Mouse (Mus musculus): Measurements from ENCODE around the gene Maz.

Gene Maz

GRCm38 (mm10) chr7:127026984-127027726, at the start of gene Maz:
Gene Maz (minus strand): TSS chr7:127027037.
- in situ Hi-C loops (cut with MboI; ENCODE audit: unreplicated experiment in 2 of 2), result loop anchor here in 1 of 2 experiments (10.0 kb wide), 1 partner anchor 198 kb away; no protein-coding TSS in a partner anchor

- in situ Hi-C loops (cut with MboI; ENCODE audit: unreplicated experiment in 2 of 2), result no loop called here
Observed at GRCm38 (mm10) chr7:127076188-127076587, 49.4 kb upstream of the Maz start.

DNA sequence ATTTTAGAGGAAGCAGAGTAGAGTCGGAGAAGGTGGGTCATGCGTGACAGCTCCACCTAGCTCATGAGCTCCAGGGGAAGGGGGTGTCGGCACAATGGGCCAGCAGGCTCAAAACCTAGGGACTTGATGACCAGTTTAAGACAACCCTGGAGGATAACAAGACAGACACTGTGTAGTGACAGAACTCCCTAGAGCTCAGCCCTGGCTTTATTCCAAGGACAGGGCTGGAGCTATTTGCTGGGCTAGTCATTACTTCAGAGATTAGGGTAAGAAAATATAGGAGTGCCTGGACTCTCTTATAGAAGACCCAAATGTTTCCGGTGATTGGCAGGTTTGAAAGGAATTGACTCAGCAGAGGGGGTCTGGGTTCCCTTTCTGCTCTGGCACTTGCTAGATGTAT, 46.4 kb upstream of the Maz start:
- in situ Hi-C loops (cut with MboI; ENCODE audit: unreplicated experiment in 2 of 2), result no loop called here

DNA sequence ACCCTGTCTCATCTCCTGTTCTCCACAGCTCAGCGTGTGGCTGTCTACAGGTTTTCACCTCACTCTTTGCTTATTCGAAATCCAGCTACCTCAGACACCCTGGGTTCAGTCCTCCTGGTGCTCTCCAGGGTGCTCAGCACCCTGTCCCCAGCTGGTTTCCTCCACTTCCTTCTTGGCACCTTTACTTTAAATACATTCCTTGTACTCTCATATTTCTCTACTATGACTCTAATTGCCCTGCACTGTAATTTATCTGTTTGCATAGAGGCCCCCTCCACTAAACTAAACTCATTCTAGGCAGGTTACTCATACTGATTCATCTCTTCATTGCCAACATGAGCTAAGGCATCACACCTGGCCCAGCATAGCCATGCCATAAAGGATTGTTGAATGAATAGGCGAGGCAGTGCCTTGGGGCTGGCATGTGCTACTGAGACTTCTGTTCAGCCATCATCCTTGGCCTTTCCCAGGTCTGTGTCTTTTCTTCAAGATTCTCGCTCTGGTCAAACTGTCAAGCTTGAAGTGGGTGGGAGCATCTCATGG, 44.1 kb upstream of the Maz start:
- in situ Hi-C loops (cut with MboI; ENCODE audit: unreplicated experiment in 2 of 2), result no loop called here

- in situ Hi-C loops (cut with MboI; ENCODE audit: unreplicated experiment in 2 of 2), result loop anchor here (5.0 kb wide), 1 partner anchor 36 kb away; no protein-coding TSS in a partner anchor
Observed at GRCm38 (mm10) chr7:127066317-127066716, 39.5 kb upstream of the Maz start.

GRCm38 (mm10) chr7:127065538-127065937, 38.7 kb upstream of the Maz start:
- in situ Hi-C loops (cut with MboI; ENCODE audit: unreplicated experiment in 2 of 2), result loop anchor here (5.0 kb wide), 1 partner anchor 37 kb away; no protein-coding TSS in a partner anchor

- in situ Hi-C loops (cut with MboI; ENCODE audit: unreplicated experiment in 2 of 2), result no loop called here
Observed at GRCm38 (mm10) chr7:127055026-127055585, 28.3 kb upstream of the Maz start.

- in situ Hi-C loops (cut with MboI; ENCODE audit: unreplicated experiment in 2 of 2), result no loop called here
Observed at GRCm38 (mm10) chr7:127041851-127042672, 15.2 kb upstream of the Maz start, which contains the start of gene Kif22. Gene Kif22 (minus strand): TSS chr7:127042471.

- in situ Hi-C loops (cut with MboI; ENCODE audit: unreplicated experiment in 2 of 2), result no loop called here
Observed at GRCm38 (mm10) chr7:127031244-127031643, 4.4 kb upstream of the Maz start.

- in situ Hi-C loops (cut with MboI; ENCODE audit: unreplicated experiment in 2 of 2), result no loop called here
Observed at GRCm38 (mm10) chr7:127030172-127030571, 3.3 kb upstream of the Maz start.

DNA sequence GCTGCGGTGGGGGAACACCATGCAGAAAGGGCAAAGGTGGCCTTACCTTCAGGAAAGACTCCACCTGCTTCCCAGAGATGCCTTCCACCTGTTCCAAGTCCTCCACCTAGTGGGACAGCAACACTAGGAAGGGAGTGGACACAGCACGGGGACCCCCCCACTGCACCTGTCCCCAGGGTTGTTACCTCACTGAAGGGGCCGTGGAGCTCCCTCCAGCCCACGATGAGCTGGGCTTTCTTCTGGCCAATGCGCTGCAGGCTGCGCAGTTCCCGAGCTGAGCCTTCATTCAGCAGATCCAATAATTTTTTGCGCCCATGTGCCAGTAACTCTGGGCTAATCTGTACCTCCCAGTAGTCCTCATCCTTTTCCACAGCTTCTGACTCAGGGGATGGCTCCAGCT, 1.0 kb upstream of the Maz start:
- in situ Hi-C loops (cut with MboI; ENCODE audit: unreplicated experiment in 2 of 2), result loop anchor here in 1 of 2 experiments (10.0 kb wide), 1 partner anchor 197 kb away; no protein-coding TSS in a partner anchor

DNA sequence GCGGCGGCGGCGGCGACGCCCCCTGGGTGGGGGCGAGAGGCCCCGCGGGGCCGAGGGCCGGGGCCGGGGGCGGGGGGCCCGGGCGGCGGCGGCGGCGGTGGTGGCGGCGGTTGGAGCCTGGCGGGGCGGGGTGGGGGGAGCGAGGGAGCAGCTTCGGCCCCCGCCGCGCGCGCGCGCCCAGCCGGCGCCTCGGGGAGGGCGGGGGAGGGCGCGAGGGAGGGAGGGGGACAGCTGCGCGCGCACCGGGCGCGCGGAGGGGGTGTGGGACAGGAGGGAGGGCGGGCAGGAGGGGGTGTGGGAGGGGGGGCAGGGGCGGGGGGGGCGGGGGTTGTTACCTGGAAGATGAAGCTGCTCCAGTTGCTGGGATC, 237 bp downstream of the Maz start:
- in situ Hi-C loops (cut with MboI; ENCODE audit: unreplicated experiment in 2 of 2), result loop anchor here in 1 of 2 experiments (10.0 kb wide), 1 partner anchor 198 kb away; no protein-coding TSS in a partner anchor

DNA sequence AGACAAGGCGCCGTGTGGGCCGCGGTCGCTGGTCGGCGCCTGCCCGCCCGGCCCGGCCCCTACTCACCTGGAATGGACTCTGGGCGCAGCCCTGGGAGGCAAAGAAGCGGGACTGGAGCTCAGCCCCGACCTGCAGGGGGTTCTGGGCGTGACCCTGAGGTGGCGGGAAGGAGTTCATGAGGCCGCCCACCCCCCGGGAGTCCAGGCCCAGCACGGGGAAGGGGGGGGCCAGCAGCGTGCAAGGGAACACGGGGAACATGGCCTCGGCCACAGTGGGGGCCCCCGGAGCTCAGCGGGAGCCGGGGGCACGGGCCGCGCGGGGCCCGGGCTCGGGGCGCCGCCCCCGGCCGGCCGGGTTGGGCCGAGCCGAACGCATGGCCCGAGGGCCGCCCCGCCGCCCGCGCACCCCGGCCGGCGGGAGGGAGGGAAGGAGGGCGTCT, 656 bp downstream of the Maz start:
- in situ Hi-C loops (cut with MboI; ENCODE audit: unreplicated experiment in 2 of 2), result loop anchor here in 1 of 2 experiments (10.0 kb wide), 1 partner anchor 199 kb away; no protein-coding TSS in a partner anchor

DNA sequence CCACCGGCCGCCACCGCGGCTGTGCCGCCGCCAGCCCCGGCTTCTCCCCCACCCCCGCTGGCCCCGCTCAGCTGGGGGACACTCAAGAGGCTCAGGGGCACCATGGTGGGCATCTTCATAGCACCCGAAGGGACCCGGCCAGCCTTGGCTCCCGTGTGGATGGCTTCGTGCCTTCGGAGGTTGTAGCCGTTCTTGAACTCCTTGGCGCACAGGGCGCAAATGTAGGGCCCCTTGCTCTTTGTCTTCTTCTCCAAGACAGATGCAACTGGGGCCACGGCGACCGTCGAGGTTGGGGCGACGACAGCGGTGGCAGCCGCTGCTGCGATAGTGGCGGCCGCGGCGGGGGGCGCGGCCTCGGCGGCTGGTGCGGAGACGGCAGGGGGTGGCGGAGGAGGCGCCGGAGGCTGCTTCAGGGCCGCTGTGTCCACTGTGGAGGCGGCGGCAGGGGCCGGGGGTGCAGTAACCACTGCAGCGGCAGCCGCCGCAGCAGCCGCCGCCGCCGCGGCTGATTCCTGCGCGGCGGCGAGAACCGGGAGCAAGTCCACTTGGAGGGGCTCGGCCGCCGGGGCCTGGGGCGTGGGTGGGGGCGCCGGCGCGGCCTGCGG, 1.2 kb downstream of the Maz start:
- in situ Hi-C loops (cut with MboI; ENCODE audit: unreplicated experiment in 2 of 2), result loop anchor here in 1 of 2 experiments (10.0 kb wide), 1 partner anchor 199 kb away; no protein-coding TSS in a partner anchor

- in situ Hi-C loops (cut with MboI; ENCODE audit: unreplicated experiment in 2 of 2), result loop anchor here (5.0 to 10.0 kb wide), 2 partner anchors 72 to 200 kb away; no protein-coding TSS in a partner anchor
Observed at GRCm38 (mm10) chr7:127024755-127025555, 1.9 kb downstream of the Maz start.

- in situ Hi-C loops (cut with MboI; ENCODE audit: unreplicated experiment in 2 of 2), result loop anchor here (5.0 to 10.0 kb wide), 2 partner anchors 73 to 201 kb away; no protein-coding TSS in a partner anchor
Observed at GRCm38 (mm10) chr7:127023896-127024690, 2.7 kb downstream of the Maz start.

- in situ Hi-C loops (cut with MboI; ENCODE audit: unreplicated experiment in 2 of 2), result loop anchor here (5.0 to 10.0 kb wide), 2 partner anchors 74 to 202 kb away; no protein-coding TSS in a partner anchor
Observed at GRCm38 (mm10) chr7:127023272-127023691, 3.6 kb downstream of the Maz start.

Measured in v-Abl transformed pro-B cells (cell line).